Mouse (Mus musculus) adrenal gland, postnatal 10 days (tissue): ENCODE measurements around the gene Cd69. TPM values are rescaled to one million over a fixed set of nuclear protein-coding genes. Genes with fewer than 3 reads are reported as not detected.

Experiments used
- DNase-seq: peaks from one replicate; pipeline ENCODE4 v3.0.0; 2021; ENCODE audit warnings: mixed read lengths
- long read RNA-seq, 2 experiments: library from polyadenylated mRNA; stranded (forward); transcript quantifications; one replicate each; pipeline ENCODE4 v2.0.0; 2021
- total RNA-seq, 2 experiments: library from RNA; stranded (reverse); gene quantifications; 2 replicates each; pipeline ENCODE4 v1.2.3; 2021

Cd69 gene
- total RNA-seq: 1 to 10 TPM; 1.1 to 1.4 TPM
- long read RNA-seq, experiment 1, partial matches to known transcripts: 0 of 1 reads
- long read RNA-seq, experiment 1, other reads (novel, unspliced or antisense): 0 of 1 reads
- long read RNA-seq, experiment 2: 0 reads

GRCm38 (mm10) chr6:129275220-129275619 lies at the start of gene Cd69:
Gene Cd69, minus strand, starts transcription at chr6:129275436.
- DNase-seq: no peak

GRCm38 (mm10) chr6:129319331-129319730 lies 44.1 kb upstream of the Cd69 start:
- DNase-seq: no peak

DNA sequence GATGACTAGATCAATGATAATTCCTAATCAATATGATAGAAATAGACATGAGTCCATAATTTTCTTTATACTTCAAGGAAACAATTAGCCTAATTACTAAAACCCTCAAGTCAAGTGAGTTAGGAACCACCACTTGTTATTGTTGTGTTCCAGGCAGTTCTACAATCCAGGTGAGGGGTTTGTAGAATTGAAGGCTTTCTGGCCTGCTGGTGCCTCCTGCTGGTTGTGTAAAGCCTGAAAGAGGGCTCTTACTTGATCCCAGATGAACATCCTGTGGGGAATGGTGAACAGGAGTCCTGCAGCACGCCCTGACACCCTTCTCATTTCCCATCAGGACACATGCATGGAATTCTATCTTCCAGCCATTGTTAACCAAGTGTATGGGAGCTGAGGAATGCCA lies 43.2 kb upstream of the Cd69 start:
- DNase-seq: no peak

DNA sequence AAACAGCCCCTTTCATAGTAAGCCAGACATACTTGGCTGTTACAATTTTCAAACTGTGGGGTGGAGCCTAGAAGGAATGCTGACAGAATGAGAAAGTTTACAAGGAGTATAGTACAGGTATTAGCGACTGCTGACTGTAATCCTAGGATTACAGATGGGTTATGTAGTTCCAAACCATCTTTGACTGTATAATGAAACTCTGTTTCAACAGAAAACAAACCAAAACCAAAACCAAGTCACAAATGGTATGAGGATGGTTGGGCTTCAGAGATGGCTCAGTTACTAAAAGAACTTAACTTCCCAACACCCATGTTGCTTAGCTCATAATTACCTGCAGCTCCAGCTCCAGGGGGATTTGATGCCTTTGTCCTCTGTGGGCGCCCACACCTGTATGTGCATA lies 41.2 kb upstream of the Cd69 start:
- no peak for DNase-seq

DNA sequence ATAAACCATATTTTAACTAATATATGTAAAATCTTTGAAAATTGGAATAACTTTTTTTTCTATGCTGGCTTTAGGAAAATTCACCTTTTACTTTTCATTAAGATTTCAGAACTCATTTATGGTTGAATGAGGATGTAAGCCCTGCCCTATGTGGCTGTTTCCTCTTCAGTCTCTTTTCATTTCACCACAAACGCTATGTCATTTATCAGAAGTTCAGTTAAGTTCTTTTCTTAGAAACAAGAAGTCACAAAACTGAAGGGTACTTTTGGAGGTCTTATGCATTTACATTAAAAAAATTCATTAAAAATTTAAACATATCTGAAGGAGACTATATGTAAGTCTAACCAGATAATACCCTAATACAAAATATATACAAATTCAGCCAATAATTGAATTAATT lies 40.5 kb upstream of the Cd69 start:
- no peak for DNase-seq

GRCm38 (mm10) chr6:129314655-129315168 lies 39.5 kb upstream of the Cd69 start:
- DNase-seq: no peak

- no peak for DNase-seq
Observed at GRCm38 (mm10) chr6:129312499-129312898, 37.3 kb upstream of the Cd69 start.

- no peak for DNase-seq
Observed at GRCm38 (mm10) chr6:129304180-129304579, 28.9 kb upstream of the Cd69 start.

- no peak for DNase-seq
Observed at GRCm38 (mm10) chr6:129288708-129289107, 13.5 kb upstream of the Cd69 start.

DNA sequence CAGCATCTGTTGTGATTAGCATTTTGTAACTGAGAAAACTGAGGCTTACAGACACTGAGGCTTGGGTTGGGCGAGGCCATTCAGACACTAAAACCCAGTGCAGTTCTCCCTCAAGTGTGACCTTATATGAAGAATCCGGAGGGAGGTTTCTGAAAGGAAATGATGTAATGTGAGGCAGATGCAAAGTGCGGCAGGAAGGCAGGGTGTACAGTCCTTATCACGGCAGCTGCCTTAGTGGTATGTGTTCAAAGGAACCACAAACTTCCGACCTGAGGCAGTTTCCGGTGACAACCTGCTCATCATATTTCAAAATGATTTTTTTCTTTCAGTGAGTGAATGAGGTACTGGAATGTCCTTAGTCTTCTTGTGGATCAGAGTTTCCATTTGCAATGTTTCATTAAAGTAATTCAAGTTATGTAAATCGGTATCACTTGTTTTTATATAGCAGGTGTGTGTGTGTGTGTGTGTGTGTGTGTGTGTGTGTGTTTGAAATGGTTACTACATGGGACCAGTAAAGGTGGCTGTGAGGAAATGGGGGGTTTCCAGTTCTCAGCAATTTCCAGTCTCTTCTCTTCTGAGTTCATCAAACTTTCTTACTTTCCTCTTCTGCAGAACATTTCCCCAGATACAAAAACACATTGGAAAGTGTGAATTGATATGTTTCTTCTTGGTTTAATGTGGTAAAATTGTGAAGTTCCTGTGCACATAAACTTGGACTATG lies 9.3 kb upstream of the Cd69 start:
- no peak for DNase-seq

GRCm38 (mm10) chr6:129283271-129283670 lies 8.0 kb upstream of the Cd69 start:
- no peak for DNase-seq

- DNase-seq: no peak
Observed at GRCm38 (mm10) chr6:129276483-129276882, 1.2 kb upstream of the Cd69 start.

DNA sequence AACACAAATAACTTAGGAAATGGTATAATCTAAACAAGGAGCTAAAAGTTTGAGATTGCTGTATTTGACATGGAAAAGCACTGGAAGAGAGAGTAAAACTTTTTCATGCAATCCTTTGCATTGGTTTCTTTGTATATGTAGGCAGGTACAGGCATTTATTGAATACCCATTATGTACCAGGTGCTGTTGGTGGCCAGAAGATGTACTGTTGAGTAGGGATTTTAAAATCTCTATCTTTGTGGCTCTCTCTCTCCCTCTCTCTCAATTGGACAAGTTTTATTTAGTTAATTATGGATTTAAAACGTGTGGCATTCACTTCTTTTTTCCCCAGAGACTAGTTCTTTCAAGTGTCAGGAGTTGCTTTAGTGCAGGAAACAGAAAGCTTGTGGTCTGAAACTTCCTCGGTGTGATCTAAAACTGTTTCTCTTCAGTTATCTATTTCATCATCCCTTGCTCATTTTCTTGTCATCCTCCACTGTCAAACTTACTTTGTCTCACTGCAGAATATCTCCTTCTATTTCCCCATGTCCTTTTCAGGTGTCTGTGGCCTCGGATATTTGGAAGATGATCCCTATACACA lies 478 bp upstream of the Cd69 start:
- DNase-seq: no peak

GRCm38 (mm10) chr6:129274476-129274875 lies 760 bp downstream of the Cd69 start:
- DNase-seq: no peak

GRCm38 (mm10) chr6:129273662-129274061 lies 1.6 kb downstream of the Cd69 start:
- DNase-seq: no peak

DNA sequence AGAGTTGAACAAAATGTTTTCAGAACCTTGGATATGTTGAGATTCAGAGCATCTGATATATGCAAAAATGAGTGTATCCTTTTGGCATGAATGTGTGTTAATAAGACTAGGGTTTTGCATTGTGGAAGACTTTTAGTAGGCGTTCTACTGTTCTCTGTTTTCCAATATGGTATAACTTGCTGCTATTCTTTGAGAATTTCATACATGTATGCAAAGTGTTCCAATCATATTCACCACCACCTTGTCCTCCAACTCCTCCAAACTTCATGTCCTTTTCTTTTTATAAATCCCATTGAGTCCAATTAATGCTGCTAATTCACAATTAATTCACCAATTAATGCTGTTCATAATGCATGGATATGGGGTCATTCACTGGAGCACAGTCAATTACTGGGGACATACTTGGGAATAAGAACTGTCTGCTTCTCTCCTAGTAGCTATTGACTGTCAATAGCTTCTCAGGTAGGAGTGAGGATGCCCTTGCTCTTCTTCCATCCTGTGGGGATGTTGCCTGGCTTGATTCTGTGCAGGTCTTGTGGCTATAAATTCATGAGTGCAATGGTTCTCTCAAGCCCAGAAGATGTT lies 8.7 kb downstream of the Cd69 start:
- DNase-seq: no peak

DNA sequence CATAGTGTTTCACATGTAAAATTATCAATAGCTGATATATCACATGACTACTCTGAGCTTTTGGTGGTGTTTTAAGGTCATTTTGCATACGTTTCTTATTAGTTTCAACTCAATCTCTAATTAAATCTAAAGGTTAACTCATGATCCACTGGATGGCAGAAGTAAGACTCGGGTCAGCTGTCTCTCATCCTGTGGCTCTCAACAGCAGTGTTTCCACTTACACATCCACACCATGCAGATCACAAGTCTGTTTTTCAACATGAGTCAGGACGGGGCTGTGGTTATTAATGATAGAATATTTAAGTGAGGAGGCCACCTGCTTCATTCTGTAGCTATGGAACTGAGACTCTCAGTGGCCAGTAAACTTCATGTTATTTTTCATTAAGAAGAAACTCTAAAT lies 9.4 kb downstream of the Cd69 start:
- no peak for DNase-seq

DNA sequence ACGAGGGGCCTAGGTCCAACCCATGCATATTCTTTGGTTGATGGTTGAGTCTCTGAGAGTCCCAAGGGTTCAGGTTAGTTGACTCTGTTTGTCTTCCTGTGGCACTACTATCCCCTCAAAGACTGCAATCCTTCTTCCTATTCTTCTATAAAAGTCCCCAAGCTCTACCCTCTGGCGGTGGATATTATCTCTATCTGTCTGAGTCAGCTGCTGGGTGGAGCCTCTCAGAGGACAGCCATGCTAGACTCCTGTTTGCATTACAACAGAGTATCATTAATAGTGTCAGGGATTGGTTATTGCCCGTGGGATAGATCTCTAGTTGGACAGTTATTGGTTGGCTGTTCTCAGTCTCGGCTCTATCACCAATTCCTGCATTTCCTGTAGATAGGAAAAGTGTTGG lies 14.3 kb downstream of the Cd69 start:
- DNase-seq: no peak

- no peak for DNase-seq
Observed at GRCm38 (mm10) chr6:129260034-129260433, 15.2 kb downstream of the Cd69 start.

DNA sequence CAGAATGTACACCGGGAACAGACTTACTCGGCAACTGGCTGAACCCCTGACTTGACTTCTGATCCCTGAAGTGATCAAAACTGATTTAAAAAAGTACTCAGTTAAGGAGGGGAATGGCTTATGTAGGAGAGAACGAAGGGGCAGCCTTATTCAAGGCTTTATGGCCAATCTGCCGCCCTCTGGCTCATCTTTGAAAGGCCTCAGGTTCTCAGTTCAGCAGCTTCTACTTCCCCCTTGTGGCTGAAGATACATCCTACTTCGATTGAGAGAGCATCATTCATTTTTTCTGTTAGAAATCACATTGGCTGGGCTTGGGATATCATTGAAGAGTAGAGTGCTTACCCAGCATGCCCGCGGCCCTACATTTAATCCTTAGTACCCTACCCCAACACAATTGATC lies 19.2 kb downstream of the Cd69 start:
- DNase-seq: no peak

DNA sequence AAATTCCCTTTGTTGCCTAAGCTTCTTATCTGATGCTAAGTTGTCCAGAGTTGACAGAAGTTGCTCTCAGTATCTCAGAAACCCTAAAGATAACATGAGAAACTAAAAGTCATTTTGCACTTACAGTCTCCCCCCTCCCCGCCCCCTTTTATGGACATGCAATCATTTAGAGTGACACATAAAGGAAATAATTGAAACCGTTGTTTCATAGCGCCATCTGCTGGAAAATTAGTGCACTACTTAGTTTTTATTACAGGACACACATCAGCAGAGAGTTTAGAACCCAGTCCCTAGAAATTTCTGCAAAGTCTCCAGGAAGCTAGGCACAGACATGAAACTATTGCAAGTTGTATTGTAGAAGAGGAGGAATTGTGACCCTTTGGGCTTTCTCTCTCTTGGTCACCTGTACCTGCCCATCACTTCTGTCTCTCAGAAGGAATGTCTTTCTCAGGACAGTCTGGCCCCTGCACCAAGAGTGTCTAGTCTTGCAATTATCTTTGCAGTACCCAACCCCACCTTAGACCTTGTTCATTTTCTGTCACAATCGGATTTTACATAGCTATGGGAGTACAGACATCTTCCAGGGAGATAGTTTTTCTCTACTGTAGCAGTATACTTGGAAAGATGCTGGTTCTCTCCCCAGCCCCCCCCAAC lies 20.2 kb downstream of the Cd69 start:
- DNase-seq: peak; percentile 16

GRCm38 (mm10) chr6:129254314-129254713 lies 20.9 kb downstream of the Cd69 start:
- no peak for DNase-seq

GRCm38 (mm10) chr6:129248243-129248642 lies 27.0 kb downstream of the Cd69 start:
- no peak for DNase-seq
